Mouse (Mus musculus): ENCODE results near the gene Babam2. TPM values are rescaled to one million over a fixed set of nuclear protein-coding genes. Genes with fewer than 3 reads are reported as not detected.

The Babam2 gene
- total RNA-seq (2014; rRNA removed; ENCODE audit: low replicate concordance) (46.5 and 51.3 TPM in 2 replicates), polyA plus RNA-seq (2015; fragmentation: Nextera tagmentation; extraction: Ambion mirVana) (39.1 and 39.5 TPM in 2 replicates)

DNA sequence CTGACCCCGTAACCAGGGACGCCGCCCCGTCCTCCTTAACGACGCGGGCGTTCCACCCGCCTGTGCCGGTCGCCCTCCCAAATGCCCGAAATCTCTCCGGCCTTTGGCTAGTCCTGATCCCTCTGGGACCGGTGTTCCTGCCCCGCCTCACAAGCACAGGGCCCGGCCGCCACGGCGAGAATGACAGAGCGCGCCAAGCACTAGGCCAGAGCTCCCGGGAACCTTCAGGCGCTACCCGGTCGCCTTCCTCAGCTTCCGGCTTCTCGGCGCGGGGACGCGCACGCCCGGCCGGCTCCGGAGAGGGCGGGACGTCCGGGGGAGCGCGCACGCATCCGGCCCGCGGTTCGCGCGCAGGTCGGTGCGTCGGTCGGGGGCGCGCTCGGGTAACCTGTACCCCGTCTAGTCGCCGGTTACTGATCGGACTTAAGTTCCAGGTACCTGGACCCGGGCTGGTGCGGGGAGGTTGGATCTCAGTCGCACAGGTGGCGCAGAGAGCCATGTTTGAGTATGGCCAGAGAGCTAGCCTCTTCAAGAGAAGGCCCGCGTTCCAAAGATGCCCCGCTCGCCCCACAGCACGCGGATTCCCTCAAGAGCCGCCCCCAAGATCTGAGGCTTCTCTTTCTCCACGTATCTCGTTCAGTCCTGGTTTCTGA is at the start of gene Babam2:
Babam2 (plus strand) TSS at position 41 of the 653 bp plus-strand sequence.
- Histone ChIP-seq H3K4me3 (ENCODE audit: low read depth, low read length) (peak within 1 kb of the TSS; percentile 78), H3K4me2 (ENCODE audit: low read depth, low read length) (peak within 1 kb of the TSS; percentile 83), H3K9me3 (replicated peaks; ENCODE audit: control insufficient read depth, low read length) (no peaks in the 10 kb centered on the region), H3K27ac (ENCODE audit: low read depth) (peak within 1 kb of the TSS; percentile 92), H3K9ac (replicated peaks; ENCODE audit: low read depth, low read length) (peak within 1 kb of the TSS; percentile 77), H3K36me3 (replicated peaks; ENCODE audit: control insufficient read depth, insufficient read depth, low read length) (peaks cover 10% of the 10 kb centered on the region), H3K27me3 (ENCODE audit: control insufficient read depth, insufficient read depth, low read length) (no peaks in the 10 kb centered on the region), H3K4me1 (ENCODE audit: control insufficient read depth, insufficient read depth) (0 out of 2 replicates have a peak, but pooled peaks cover 4% of the 10 kb centered on the region)
- DNase-seq (ENCODE audit: low spot score) = peak; percentile 92
- TF ChIP-seq CTCF (IDR thresholded peaks at IDR 0.05; ENCODE audit: low read depth) = no peak
- no peak for TF ChIP-seq EP300 (IDR thresholded peaks at IDR 0.05; ENCODE audit: low read depth)
- ATAC-seq (ENCODE audit: insufficient read depth, low read depth) = peak; percentile 96
- WGBS = under 1% methylated on average over 65 of the region's 71 CpGs

DNA sequence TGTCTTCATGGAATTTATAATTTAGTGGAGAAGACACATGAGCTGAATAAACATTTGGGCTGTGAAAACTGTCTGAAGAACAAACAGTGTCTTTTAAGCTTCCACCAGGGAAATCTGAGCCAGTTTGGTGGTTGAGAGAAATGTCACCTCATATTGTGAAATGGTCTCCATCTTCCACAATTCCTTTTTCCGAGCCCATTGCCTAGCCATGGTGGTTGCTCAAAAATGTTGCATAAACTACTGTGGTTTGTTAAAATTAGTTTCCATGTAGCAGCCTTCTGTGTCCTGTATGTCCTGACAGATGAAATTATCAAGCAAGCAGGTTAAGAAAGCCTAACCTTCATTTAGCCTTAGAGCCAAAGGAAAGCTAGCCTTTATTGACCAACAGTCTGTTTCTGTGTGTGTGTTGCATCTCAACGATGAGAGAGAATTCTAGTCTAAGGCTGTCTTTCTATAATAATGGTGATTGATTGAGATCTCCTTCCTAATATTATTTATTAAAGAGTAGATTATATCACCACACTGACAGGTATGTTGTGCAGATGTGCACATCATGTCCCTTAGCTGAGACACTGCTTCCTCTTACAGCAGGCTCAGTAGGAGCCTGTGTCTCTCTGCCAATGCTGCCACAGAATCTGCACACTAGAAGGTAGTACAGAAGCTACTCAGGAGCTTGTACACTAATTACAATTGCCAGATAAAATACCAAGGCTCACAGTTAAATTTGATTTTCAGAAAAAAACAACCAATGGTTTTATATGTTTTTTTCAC is 46.8 kb upstream of the Babam2 start:
- H3K27me3 ChIP-seq (ENCODE audit: control insufficient read depth, insufficient read depth, low read length) = no peaks in the 10 kb centered on the region
- ATAC-seq (ENCODE audit: insufficient read depth, low read depth) = no peak
- H3K4me2 ChIP-seq (ENCODE audit: low read depth, low read length) = no peak overlapping the region
- no peak overlapping the region for H3K4me3 ChIP-seq (ENCODE audit: low read depth, low read length)
- DNase-seq (ENCODE audit: low spot score) = no peak
- no peak overlapping the region for H3K27ac ChIP-seq (ENCODE audit: low read depth)
- WGBS = 82% methylated on average over 2 of the region's 2 CpGs
- H3K9me3 ChIP-seq (replicated peaks; ENCODE audit: control insufficient read depth, low read length) = 0 out of 2 replicates have a peak, but pooled peaks cover 6% of the 10 kb centered on the region
- no peak overlapping the region for H3K9ac ChIP-seq (replicated peaks; ENCODE audit: low read depth, low read length)
- no peaks in the 10 kb centered on the region for H3K36me3 ChIP-seq (replicated peaks; ENCODE audit: control insufficient read depth, insufficient read depth, low read length)
- TF ChIP-seq EP300 (IDR thresholded peaks at IDR 0.05; ENCODE audit: low read depth) (no peak), CTCF (IDR thresholded peaks at IDR 0.05; ENCODE audit: low read depth) (no peak)
- 0 out of 2 replicates have a peak, but pooled peaks cover 6% of the 10 kb centered on the region for H3K4me1 ChIP-seq (ENCODE audit: control insufficient read depth, insufficient read depth)

DNA sequence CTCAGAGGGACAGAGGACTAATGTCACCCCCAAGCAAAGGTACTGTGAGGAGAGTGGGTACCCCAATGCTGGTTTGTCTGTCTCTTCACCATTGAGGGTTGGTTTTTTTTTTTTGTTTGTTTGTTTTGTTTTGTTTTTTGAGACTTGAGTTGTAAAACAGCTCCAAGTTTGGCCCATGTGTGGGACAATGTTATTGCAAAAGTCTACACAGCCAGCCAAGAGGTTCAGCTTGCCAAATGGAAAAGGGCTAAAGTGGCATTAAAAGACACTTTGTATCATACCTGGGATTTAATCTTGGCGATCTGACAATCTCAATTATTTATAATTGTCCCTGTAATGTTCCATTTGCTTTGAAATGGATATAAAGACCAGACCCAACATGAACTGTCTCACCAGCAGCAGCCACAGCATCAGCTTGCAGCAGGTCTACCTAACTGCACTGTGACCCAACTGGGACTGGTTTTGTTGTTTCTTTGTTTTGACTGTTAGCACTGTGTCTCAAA is 41.7 kb upstream of the Babam2 start:
- TF ChIP-seq CTCF (IDR thresholded peaks at IDR 0.05; ENCODE audit: low read depth) (no peak), EP300 (IDR thresholded peaks at IDR 0.05; ENCODE audit: low read depth) (no peak)
- no peak overlapping the region for H3K9ac ChIP-seq (replicated peaks; ENCODE audit: low read depth, low read length)

DNA sequence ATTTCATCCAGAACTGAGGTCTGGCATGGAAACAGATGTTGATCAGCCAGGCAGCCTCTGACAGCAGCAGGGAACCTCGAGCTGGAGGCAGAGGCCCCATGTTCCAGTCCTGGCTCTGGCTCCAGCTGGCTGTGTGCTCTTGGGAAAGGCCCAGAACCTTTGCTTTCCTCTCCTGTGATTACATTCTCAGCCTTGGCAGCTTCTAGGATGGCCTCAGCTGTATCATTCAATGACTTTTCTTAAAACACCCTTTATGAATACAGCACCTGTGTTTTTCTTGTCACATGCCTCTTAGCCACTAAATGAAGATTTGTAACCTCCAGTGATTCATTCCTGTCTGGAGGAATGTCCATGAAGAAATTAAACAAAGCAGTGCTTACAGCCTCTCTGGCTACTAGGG is 31.3 kb upstream of the Babam2 start:
- H3K4me1 ChIP-seq (ENCODE audit: control insufficient read depth, insufficient read depth) = peaks cover 6% of the 10 kb centered on the region; the same call in 1 of the 2 replicates
- TF ChIP-seq EP300 (IDR thresholded peaks at IDR 0.05; ENCODE audit: low read depth) (no peak), CTCF (IDR thresholded peaks at IDR 0.05; ENCODE audit: low read depth) (no peak)
- 15% methylated on average over 1 of the region's 1 CpGs for WGBS

More for the DNA sequence above, 41.7 kb upstream of the Babam2 start:
- ATAC-seq (ENCODE audit: insufficient read depth, low read depth) = no peak
- Histone ChIP-seq H3K36me3 (replicated peaks; ENCODE audit: control insufficient read depth, insufficient read depth, low read length) (no peaks in the 10 kb centered on the region), H3K4me2 (ENCODE audit: low read depth, low read length) (no peak overlapping the region), H3K4me3 (ENCODE audit: low read depth, low read length) (no peak overlapping the region), H3K27ac (ENCODE audit: low read depth) (no peak overlapping the region), H3K4me1 (ENCODE audit: control insufficient read depth, insufficient read depth) (no peaks in the 10 kb centered on the region), H3K9me3 (replicated peaks; ENCODE audit: control insufficient read depth, low read length) (0 out of 2 replicates have a peak, but pooled peaks cover 6% of the 10 kb centered on the region), H3K27me3 (ENCODE audit: control insufficient read depth, insufficient read depth, low read length) (no peaks in the 10 kb centered on the region)
- 83% methylated on average over 1 of the region's 1 CpGs for WGBS
- no peak for DNase-seq (ENCODE audit: low spot score)

DNA sequence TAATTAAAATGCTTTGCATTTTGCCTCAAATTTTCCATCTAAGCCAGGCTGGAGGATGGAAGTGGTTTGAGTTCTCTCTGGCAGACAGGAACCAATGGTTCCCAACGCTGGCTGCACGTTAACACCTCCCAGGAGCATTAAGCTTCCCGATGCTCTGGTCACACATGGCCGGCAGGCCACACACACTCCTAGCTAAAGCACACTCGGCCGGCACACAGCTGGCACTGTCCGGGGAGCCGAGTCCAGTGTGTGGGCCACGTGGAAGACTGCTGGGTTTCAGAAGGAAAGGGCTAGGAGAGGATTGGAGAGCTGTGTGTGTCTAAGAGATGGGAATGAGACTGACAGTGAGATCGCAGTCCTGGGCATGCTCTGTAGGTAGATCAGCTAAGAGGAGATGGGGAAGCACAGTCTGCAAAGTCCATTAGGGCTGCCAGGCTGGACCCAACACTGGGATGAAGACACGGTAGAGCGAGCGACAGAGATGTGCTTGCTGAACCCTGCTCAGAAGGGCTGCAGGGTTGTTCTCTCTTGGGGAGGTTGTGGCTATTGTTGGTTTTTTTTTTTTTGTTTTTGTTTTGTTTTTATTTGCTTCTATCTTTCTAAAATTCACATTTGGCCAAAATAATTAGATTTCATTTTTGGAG is 29.0 kb upstream of the Babam2 start:
- Histone ChIP-seq H3K36me3 (replicated peaks; ENCODE audit: control insufficient read depth, insufficient read depth, low read length) (no peaks in the 10 kb centered on the region), H3K4me3 (ENCODE audit: low read depth, low read length) (no peak overlapping the region), H3K27ac (ENCODE audit: low read depth) (no peak overlapping the region), H3K27me3 (ENCODE audit: control insufficient read depth, insufficient read depth, low read length) (no peaks in the 10 kb centered on the region), H3K4me2 (ENCODE audit: low read depth, low read length) (no peak overlapping the region), H3K4me1 (ENCODE audit: control insufficient read depth, insufficient read depth) (peaks cover 10% of the 10 kb centered on the region), H3K9ac (replicated peaks; ENCODE audit: low read depth, low read length) (no peak overlapping the region), H3K9me3 (replicated peaks; ENCODE audit: control insufficient read depth, low read length) (no peaks in the 10 kb centered on the region)
- WGBS = 78% methylated on average over 13 of the region's 13 CpGs
- TF ChIP-seq CTCF (IDR thresholded peaks at IDR 0.05; ENCODE audit: low read depth) (no peak), EP300 (IDR thresholded peaks at IDR 0.05; ENCODE audit: low read depth) (no peak)
- DNase-seq (ENCODE audit: low spot score) (no peak), ATAC-seq (ENCODE audit: insufficient read depth, low read depth) (no peak)

More for the DNA sequence above, 31.3 kb upstream of the Babam2 start:
- no peak for ATAC-seq (ENCODE audit: insufficient read depth, low read depth)
- no peak for DNase-seq (ENCODE audit: low spot score)
- Histone ChIP-seq H3K36me3 (replicated peaks; ENCODE audit: control insufficient read depth, insufficient read depth, low read length) (no peaks in the 10 kb centered on the region), H3K27me3 (ENCODE audit: control insufficient read depth, insufficient read depth, low read length) (no peaks in the 10 kb centered on the region), H3K27ac (ENCODE audit: low read depth) (no peak overlapping the region), H3K9ac (replicated peaks; ENCODE audit: low read depth, low read length) (0 out of 2 replicates have a peak overlapping the region, but pooled peaks have one; percentile 7), H3K4me2 (ENCODE audit: low read depth, low read length) (no peak overlapping the region), H3K4me3 (ENCODE audit: low read depth, low read length) (no peak overlapping the region), H3K9me3 (replicated peaks; ENCODE audit: control insufficient read depth, low read length) (no peaks in the 10 kb centered on the region)
